Mouse (Mus musculus) C2C12 (cell line): ENCODE measurements around the gene Prph.

Experiments
- FOSL1 ChIP-seq: IDR thresholded peaks from one replicate; pipeline ENCODE4 v1.8.0; 2011; ENCODE audit warnings: mild to moderate bottlenecking, low read length; ENCODE audit not compliant: poor library complexity, insufficient read depth, severe bottlenecking
- USF1 ChIP-seq: IDR thresholded peaks from one replicate; pipeline ENCODE4 v1.6.1; 2011; ENCODE audit warnings: low read depth, mild to moderate bottlenecking, control low read depth, moderate library complexity

DNA sequence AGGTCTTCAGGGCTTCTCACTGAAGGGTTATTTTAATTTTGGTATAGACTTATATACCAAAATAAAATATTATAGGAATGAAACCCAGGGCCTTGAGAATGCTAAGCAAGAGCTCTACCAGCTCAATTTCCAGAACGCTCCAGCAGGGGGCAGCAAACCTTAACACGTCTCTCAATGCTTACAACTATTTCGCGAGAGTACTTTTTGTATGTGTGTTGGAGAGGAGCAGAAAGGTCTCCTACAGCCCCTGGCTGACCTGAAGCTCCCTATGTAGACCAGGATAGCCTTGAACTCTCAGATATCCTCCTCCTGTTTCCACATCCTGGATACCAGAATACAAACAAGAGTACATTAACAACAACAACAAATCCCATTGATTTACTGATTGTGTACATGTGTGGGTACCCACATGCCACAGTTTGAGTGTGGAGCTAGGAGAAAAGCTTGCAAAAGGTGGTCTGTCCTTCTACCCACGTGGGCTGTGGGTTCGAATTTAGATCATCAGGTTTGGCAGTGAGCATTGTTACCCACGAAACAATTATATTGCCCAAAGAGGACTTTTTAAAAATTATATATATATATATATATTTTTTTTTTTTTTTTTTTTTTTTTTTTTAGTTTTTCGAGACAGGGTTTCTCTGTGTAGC, 30.2 kb upstream of the Prph start:
- TF ChIP-seq USF1 (no peak), FOSL1 (no peak)
